Mouse (Mus musculus): ENCODE results near the gene Sh3pxd2a.

GRCm38 (mm10) chr19:47384036-47384435 lies 80.2 kb downstream of the Sh3pxd2a start:
- TF ChIP-seq CTCF (conservative IDR thresholded peaks at IDR 0.05 in 1 of 2, IDR thresholded peaks at IDR 0.05 in 1 of 2; ENCODE audit: low read depth in 2 of 2, low read length in 2 of 2), result no peak
- TF ChIP-seq NRF1 (IDR thresholded peaks at IDR 0.05; ENCODE audit: low read depth, low read length), result no peak
- no peak for TF ChIP-seq CHD1 (IDR thresholded peaks at IDR 0.05; ENCODE audit: low read depth, low read length)
- TF ChIP-seq MAZ (IDR thresholded peaks at IDR 0.05; ENCODE audit: low read depth, low read length), result no peak
- TF ChIP-seq EP300 (IDR thresholded peaks at IDR 0.05; ENCODE audit: low read length), result no peak
- TF ChIP-seq SIN3A (IDR thresholded peaks at IDR 0.05; ENCODE audit: low read length), result no peak
- TF ChIP-seq CHD2 (IDR thresholded peaks at IDR 0.05; ENCODE audit: low read length), result no peak
- no peak for TF ChIP-seq TCF12 (IDR thresholded peaks at IDR 0.05; ENCODE audit: low read depth, low read length)
- no peak for TF ChIP-seq ZNF384 (IDR thresholded peaks at IDR 0.05; ENCODE audit: low read depth, low read length)
- TF ChIP-seq MEF2A (IDR thresholded peaks at IDR 0.05; ENCODE audit: borderline replicate concordance, low read depth, low read length), result no peak
- TF ChIP-seq HCFC1 (IDR thresholded peaks at IDR 0.05; ENCODE audit: low read depth, low read length), result no peak
- no peak for TF ChIP-seq MAX (IDR thresholded peaks at IDR 0.05; ENCODE audit: low read length)
- no peak for TF ChIP-seq POLR2A (IDR thresholded peaks at IDR 0.05; ENCODE audit: low read depth, low read length)

Data from CH12.LX (cell line).